9 mouse cellular contexts compared by ENCODE assay signal in the genomic region with DNA sequence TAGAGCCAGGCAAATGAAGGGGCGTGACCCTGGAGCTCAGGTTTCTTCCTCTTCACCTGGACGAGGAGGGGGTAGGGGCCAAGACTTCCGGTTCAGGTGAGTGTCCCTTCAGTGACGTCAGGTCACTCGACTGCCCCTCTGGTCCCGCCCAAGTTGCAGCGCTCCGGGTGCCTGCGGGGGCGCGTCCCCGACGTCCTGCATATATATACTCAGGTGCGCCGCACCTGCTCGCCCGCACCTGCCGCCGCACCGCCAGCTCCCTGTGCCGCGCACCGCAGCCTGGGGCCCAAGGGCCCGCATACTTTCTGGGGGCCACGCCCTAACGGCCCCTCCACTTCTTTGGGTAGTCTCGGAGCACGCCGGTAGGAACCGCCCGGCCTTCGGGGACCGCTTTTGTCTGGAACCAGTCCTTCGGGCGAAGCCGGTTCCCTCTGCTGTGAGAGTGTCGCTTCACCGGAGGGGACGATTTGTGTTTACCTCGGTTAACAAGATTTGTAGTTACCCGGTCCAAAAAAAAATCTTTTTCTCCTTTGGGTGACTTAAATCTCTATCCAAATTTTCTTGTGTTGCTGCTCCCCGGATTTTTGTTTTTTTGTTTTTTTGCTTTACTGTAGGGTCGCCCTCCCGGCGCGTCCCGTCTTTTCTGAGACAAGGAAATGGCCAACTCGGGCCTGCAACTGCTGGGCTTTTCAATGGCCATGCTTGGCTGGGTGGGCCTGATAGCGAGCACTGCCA. TPM values are rescaled to one million over a fixed set of nuclear protein-coding genes. Genes with fewer than 3 reads are reported as not detected.
DNase-seq lines count a peak whose midpoint lies in the region; ATAC-seq and TF ChIP-seq lines count a peak whose summit lies in the region.
"Had no signal": no experiment of that assay in that cellular context is flagged by ENCODE, and none has a peak within 500 bp of the region (broad histone marks: within the 10 kb centered on the region; RNA-seq: fewer than 3 reads in every experiment).

No protein-coding gene starts in this region.

- peaks cover 23% of the 10 kb centered on the region for H3K36me3 ChIP-seq in forebrain, embryonic 12.5 days (replicated peaks)
- H3K36me3 ChIP-seq in limb, embryonic 11.5 days (ENCODE audit: control insufficient read depth, insufficient read depth, low read length) = peaks cover 4% of the 10 kb centered on the region; the same call in 1 of the 2 replicates
- H3K36me3 ChIP-seq in midbrain, embryonic 15.5 days (replicated peaks) = peaks cover 20% of the 10 kb centered on the region; the same call in 1 of the 2 replicates

- H3K27me3 ChIP-seq in forebrain, embryonic 12.5 days = peaks cover 75% of the 10 kb centered on the region
- H3K27me3 ChIP-seq in limb, embryonic 11.5 days (ENCODE audit: control insufficient read depth, insufficient read depth, low read length) = peaks cover 53% of the 10 kb centered on the region
- peaks cover 75% of the 10 kb centered on the region for H3K27me3 ChIP-seq in midbrain, embryonic 15.5 days (replicated peaks)

- intact Hi-C loops in gastrocnemius, adult 2 months (cut with DNase I) = no loop called here

- peaks cover 11% of the 10 kb centered on the region for H3K4me1 ChIP-seq in forebrain, embryonic 12.5 days
- no peaks in the 10 kb centered on the region; the same call in 1 of the 2 replicates for H3K4me1 ChIP-seq in limb, embryonic 11.5 days (ENCODE audit: control insufficient read depth, insufficient read depth, low read length)
- peaks cover 12% of the 10 kb centered on the region for H3K4me1 ChIP-seq in midbrain, embryonic 15.5 days

- H3K4me3 ChIP-seq in gastrocnemius, adult 2 months = peak overlapping the region; percentile 40
- H3K4me3 ChIP-seq in forebrain, embryonic 12.5 days (replicated peaks) = peak overlapping the region; percentile 31
- peak overlapping the region; percentile 24 for H3K4me3 ChIP-seq in limb, embryonic 11.5 days (ENCODE audit: low read depth, low read length)
- 0 out of 2 replicates have a peak overlapping the region, but pooled peaks have one; percentile 11 for H3K4me3 ChIP-seq in midbrain, embryonic 15.5 days

- 1% methylated on average over 49 of the region's 49 CpGs for WGBS in forebrain, embryonic 12.5 days
- WGBS in limb, embryonic 11.5 days = 3% methylated on average over 49 of the region's 49 CpGs
- 3% methylated on average over 49 of the region's 49 CpGs for WGBS in midbrain, embryonic 15.5 days

- no peak for ATAC-seq in forebrain, embryonic 12.5 days (ENCODE audit: low FRiP score)
- no peak for ATAC-seq in limb, embryonic 11.5 days (ENCODE audit: insufficient number of reproducible peaks, low FRiP score, low TSS enrichment, low read depth)
- no peak for ATAC-seq in midbrain, embryonic 15.5 days (replicated peaks)
- no peak for ATAC-seq in megakaryocyte-erythroid progenitor cell, adult 5-6 weeks (replicated peaks; ENCODE audit: low FRiP score, low TSS enrichment, poor library complexity, severe bottlenecking)

- no peak overlapping the region for H3K9ac ChIP-seq in forebrain, embryonic 12.5 days
- H3K9ac ChIP-seq in limb, embryonic 11.5 days (ENCODE audit: low read length) = no peak overlapping the region
- H3K9ac ChIP-seq in midbrain, embryonic 15.5 days = no peak overlapping the region

- no peak overlapping the region for H3K27ac ChIP-seq in gastrocnemius, adult 2 months
- no peak overlapping the region for H3K27ac ChIP-seq in forebrain, embryonic 12.5 days
- no peak overlapping the region for H3K27ac ChIP-seq in limb, embryonic 11.5 days (replicated peaks; ENCODE audit: low read depth, low read length)
- H3K27ac ChIP-seq in midbrain, embryonic 15.5 days = no peak overlapping the region

- no peak for TF ChIP-seq CTCF in gastrocnemius, adult 2 months (IDR thresholded peaks at IDR 0.05)

- no peaks in the 10 kb centered on the region for H3K9me3 ChIP-seq in forebrain, embryonic 12.5 days
- H3K9me3 ChIP-seq in limb, embryonic 11.5 days (ENCODE audit: control insufficient read depth, low read length) = no peaks in the 10 kb centered on the region
- no peaks in the 10 kb centered on the region for H3K9me3 ChIP-seq in midbrain, embryonic 15.5 days

- peak overlapping the region; percentile 46 for H3K4me2 ChIP-seq in forebrain, embryonic 12.5 days
- H3K4me2 ChIP-seq in limb, embryonic 11.5 days (ENCODE audit: low read depth, severe bottlenecking) = peak overlapping the region; percentile 56
- H3K4me2 ChIP-seq in midbrain, embryonic 15.5 days = peak overlapping the region; percentile 41

- DNase-seq in gastrocnemius, adult 2 months = no peak
- DNase-seq in gastrocnemius, adult 8-10 months (ENCODE audit: low spot score in 2 of 2) = no peak
- DNase-seq in limb, embryonic 11.5 days (ENCODE audit: low spot score) = peak; percentile 49
- no peak for DNase-seq in spleen, postnatal 14 days (ENCODE audit: low spot score in 2 of 2)
- DNase-seq in layer of hippocampus, postnatal 14 days (ENCODE audit: low spot score in 2 of 2) = no peak

RNA-seq across cellular contexts. Expression of a gene that starts 0.9 kb away (rescaled TPM):
- total RNA-seq in gastrocnemius, adult 2 months (2021) = not detected
- total RNA-seq in gastrocnemius, adult 8-10 months (2022) = not detected
- 5.7 and 7.0 TPM in 2 replicates for polyA plus RNA-seq in forebrain, embryonic 12.5 days (2016; fragmentation: Nextera tagmentation; extraction: Ambion mirVana)
- 12.7 and 13.2 TPM in 2 replicates for polyA plus RNA-seq in limb, embryonic 11.5 days (2014; fragmentation: Nextera tagmentation; extraction: Ambion mirVana)
- polyA plus RNA-seq in midbrain, embryonic 15.5 days (2015; fragmentation: Nextera tagmentation; extraction: Ambion mirVana) = 0.58 and 0.59 TPM in 2 replicates
- total RNA-seq in megakaryocyte-erythroid progenitor cell, adult 5-6 weeks (2014; fragmentation: Nextera tagmentation) = not detected in 2 replicates
- total RNA-seq in megakaryocyte-erythroid progenitor cell, adult 5-6 weeks (2017) = not detected in 2 replicates
- total RNA-seq in layer of hippocampus, postnatal 14 days (2021) = not detected
- polyA plus RNA-seq: cortical plate, adult 2 months had no signal

RNA-seq across cellular contexts. Expression of a gene that starts 15.5 kb away (rescaled TPM):
- total RNA-seq in gastrocnemius, adult 2 months (2021) = 100 to 1,000 TPM; 217 to 261 TPM
- 100 to 1,000 TPM; 266 to 308 (median 283) TPM for total RNA-seq in gastrocnemius, adult 8-10 months (2022)
- polyA plus RNA-seq in forebrain, embryonic 12.5 days (2016; fragmentation: Nextera tagmentation; extraction: Ambion mirVana) = 19.9 and 20.7 TPM in 2 replicates
- 22.8 and 27.6 TPM in 2 replicates for polyA plus RNA-seq in limb, embryonic 11.5 days (2014; fragmentation: Nextera tagmentation; extraction: Ambion mirVana)
- polyA plus RNA-seq in midbrain, embryonic 15.5 days (2015; fragmentation: Nextera tagmentation; extraction: Ambion mirVana) = 22.5 and 25.4 TPM in 2 replicates
- 181 and 216 TPM in 2 replicates for total RNA-seq in megakaryocyte-erythroid progenitor cell, adult 5-6 weeks (2014; fragmentation: Nextera tagmentation)
- 9.8 and 38.6 TPM in 2 replicates for total RNA-seq in megakaryocyte-erythroid progenitor cell, adult 5-6 weeks (2017)
- total RNA-seq in layer of hippocampus, postnatal 14 days (2021) = 100 to 1,000 TPM; 108 to 115 TPM

RNA-seq across cellular contexts. Expression of a gene that starts 16.9 kb away (rescaled TPM):
- total RNA-seq in gastrocnemius, adult 2 months (2021) = 10 to 100 TPM; 33.0 to 45.2 TPM
- total RNA-seq in gastrocnemius, adult 8-10 months (2022) = 10 to 100 TPM; 38.8 to 40.8 (median 39.4) TPM
- 129 and 141 TPM in 2 replicates for polyA plus RNA-seq in forebrain, embryonic 12.5 days (2016; fragmentation: Nextera tagmentation; extraction: Ambion mirVana)
- polyA plus RNA-seq in limb, embryonic 11.5 days (2014; fragmentation: Nextera tagmentation; extraction: Ambion mirVana) = 148 and 151 TPM in 2 replicates
- polyA plus RNA-seq in midbrain, embryonic 15.5 days (2015; fragmentation: Nextera tagmentation; extraction: Ambion mirVana) = 162 and 177 TPM in 2 replicates
- 81.7 and 104 TPM in 2 replicates for total RNA-seq in megakaryocyte-erythroid progenitor cell, adult 5-6 weeks (2014; fragmentation: Nextera tagmentation)
- 66.4 and 82.7 TPM in 2 replicates for total RNA-seq in megakaryocyte-erythroid progenitor cell, adult 5-6 weeks (2017)
- 10 to 100 TPM; 88.5 to 93.9 TPM for total RNA-seq in layer of hippocampus, postnatal 14 days (2021)

RNA-seq across cellular contexts. Expression of a gene that starts 17.4 kb away (rescaled TPM):
- total RNA-seq in gastrocnemius, adult 2 months (2021) = 100 to 1,000 TPM; 494 to 503 TPM
- total RNA-seq in gastrocnemius, adult 8-10 months (2022) = 100 to 1,000 TPM; 397 to 490 (median 424) TPM
- 13.3 and 15.3 TPM in 2 replicates for polyA plus RNA-seq in forebrain, embryonic 12.5 days (2016; fragmentation: Nextera tagmentation; extraction: Ambion mirVana)
- polyA plus RNA-seq in limb, embryonic 11.5 days (2014; fragmentation: Nextera tagmentation; extraction: Ambion mirVana) = 21.0 and 22.7 TPM in 2 replicates
- polyA plus RNA-seq in midbrain, embryonic 15.5 days (2015; fragmentation: Nextera tagmentation; extraction: Ambion mirVana) = 3.3 TPM in 2 replicates
- total RNA-seq in megakaryocyte-erythroid progenitor cell, adult 5-6 weeks (2014; fragmentation: Nextera tagmentation) = 0.15 and 5.2 TPM in 2 replicates
- total RNA-seq in megakaryocyte-erythroid progenitor cell, adult 5-6 weeks (2017) = 0.19 and 0.88 TPM in 2 replicates
- 1 to 10 TPM; 1.8 to 3.6 TPM for total RNA-seq in layer of hippocampus, postnatal 14 days (2021)

RNA-seq across cellular contexts. Expression of a gene that starts 25.5 kb away (rescaled TPM):
- 100 to 1,000 TPM; 194 to 232 TPM for total RNA-seq in gastrocnemius, adult 2 months (2021)
- total RNA-seq in gastrocnemius, adult 8-10 months (2022) = 100 to 1,000 TPM; 186 to 216 (median 214) TPM
- polyA plus RNA-seq in forebrain, embryonic 12.5 days (2016; fragmentation: Nextera tagmentation; extraction: Ambion mirVana) = 527 and 539 TPM in 2 replicates
- polyA plus RNA-seq in limb, embryonic 11.5 days (2014; fragmentation: Nextera tagmentation; extraction: Ambion mirVana) = 397 and 432 TPM in 2 replicates
- 495 and 507 TPM in 2 replicates for polyA plus RNA-seq in midbrain, embryonic 15.5 days (2015; fragmentation: Nextera tagmentation; extraction: Ambion mirVana)
- total RNA-seq in megakaryocyte-erythroid progenitor cell, adult 5-6 weeks (2014; fragmentation: Nextera tagmentation) = 267 and 278 TPM in 2 replicates
- 222 and 223 TPM in 2 replicates for total RNA-seq in megakaryocyte-erythroid progenitor cell, adult 5-6 weeks (2017)
- total RNA-seq in layer of hippocampus, postnatal 14 days (2021) = 100 to 1,000 TPM; 221 to 251 TPM
